Mouse (Mus musculus): ENCODE measurements around the gene Dusp5. TPM values are rescaled to one million over a fixed set of nuclear protein-coding genes. Genes with fewer than 3 reads are reported as not detected.
A peak's percentile ranks its signal among the peaks of the same experiment; 100 is the strongest.
"Not testable (repeated sequence)": the region's sequence is repeated elsewhere in the genome, so short reads cannot be mapped to it uniquely, and the experiment has no call there.

The Dusp5 gene
- polyA plus RNA-seq, 1 experiment from 2014 or later, result 8.2 TPM

- no peak for ATAC-seq
- Histone ChIP-seq H3K9ac (ENCODE audit: low read depth, low read length) (no peak overlapping the region), H3K9me3 (ENCODE audit: control insufficient read depth, low read length) (no peaks in the 10 kb centered on the region), H3K4me2 (ENCODE audit: low read length) (no peak overlapping the region), H3K27ac (ENCODE audit: low read depth, low read length) (no peak overlapping the region), H3K4me1 (ENCODE audit: control insufficient read depth, insufficient read depth, low read depth, low read length) (0 out of 2 replicates have a peak, but pooled peaks cover 2% of the 10 kb centered on the region), H3K36me3 (ENCODE audit: control insufficient read depth, insufficient read depth, low read length) (no peaks in the 10 kb centered on the region), H3K27me3 (replicated peaks; ENCODE audit: control insufficient read depth, insufficient read depth, low read length) (no peaks in the 10 kb centered on the region), H3K4me3 (ENCODE audit: low read length) (no peak overlapping the region)
- 50% methylated on average over 8 of the region's 8 CpGs for WGBS
These were observed 45.2 kb downstream of the Dusp5 start for GRCm38 (mm10) chr19:53574131-53574530.

GRCm38 (mm10) chr19:53574546-53574945 lies 45.6 kb downstream of the Dusp5 start:
- no peak for ATAC-seq
- H3K27me3 ChIP-seq (replicated peaks; ENCODE audit: control insufficient read depth, insufficient read depth, low read length), result no peaks in the 10 kb centered on the region
- H3K4me3 ChIP-seq (ENCODE audit: low read length), result no peak overlapping the region
- H3K27ac ChIP-seq (ENCODE audit: low read depth, low read length), result no peak overlapping the region
- H3K9ac ChIP-seq (ENCODE audit: low read depth, low read length), result no peak overlapping the region
- no peaks in the 10 kb centered on the region for H3K36me3 ChIP-seq (ENCODE audit: control insufficient read depth, insufficient read depth, low read length)
- no peaks in the 10 kb centered on the region for H3K9me3 ChIP-seq (ENCODE audit: control insufficient read depth, low read length)
- no peak overlapping the region for H3K4me2 ChIP-seq (ENCODE audit: low read length)
- 0 out of 2 replicates have a peak, but pooled peaks cover 2% of the 10 kb centered on the region for H3K4me1 ChIP-seq (ENCODE audit: control insufficient read depth, insufficient read depth, low read depth, low read length)
- 89% methylated on average over 7 of the region's 7 CpGs for WGBS

GRCm38 (mm10) chr19:53575296-53576010 lies 46.5 kb downstream of the Dusp5 start:
- no peak overlapping the region for H3K27ac ChIP-seq (ENCODE audit: low read depth, low read length)
- no peak overlapping the region for H3K4me2 ChIP-seq (ENCODE audit: low read length)
- 79% methylated on average over 4 of the region's 4 CpGs for WGBS
- 0 out of 2 replicates have a peak, but pooled peaks cover 2% of the 10 kb centered on the region for H3K4me1 ChIP-seq (ENCODE audit: control insufficient read depth, insufficient read depth, low read depth, low read length)
- H3K36me3 ChIP-seq (ENCODE audit: control insufficient read depth, insufficient read depth, low read length), result no peaks in the 10 kb centered on the region
- no peaks in the 10 kb centered on the region for H3K27me3 ChIP-seq (replicated peaks; ENCODE audit: control insufficient read depth, insufficient read depth, low read length)
- H3K9ac ChIP-seq (ENCODE audit: low read depth, low read length), result no peak overlapping the region
- H3K9me3 ChIP-seq (ENCODE audit: control insufficient read depth, low read length), result no peaks in the 10 kb centered on the region
- no peak overlapping the region for H3K4me3 ChIP-seq (ENCODE audit: low read length)
- no peak for ATAC-seq

GRCm38 (mm10) chr19:53576061-53576460 lies 47.2 kb downstream of the Dusp5 start:
- no peak overlapping the region for H3K4me2 ChIP-seq (ENCODE audit: low read length)
- no peak overlapping the region for H3K27ac ChIP-seq (ENCODE audit: low read depth, low read length)
- H3K4me3 ChIP-seq (ENCODE audit: low read length), result no peak overlapping the region
- no peaks in the 10 kb centered on the region for H3K27me3 ChIP-seq (replicated peaks; ENCODE audit: control insufficient read depth, insufficient read depth, low read length)
- no peak overlapping the region for H3K9ac ChIP-seq (ENCODE audit: low read depth, low read length)
- no peak for ATAC-seq
- 89% methylated on average over 7 of the region's 7 CpGs for WGBS
- H3K36me3 ChIP-seq (ENCODE audit: control insufficient read depth, insufficient read depth, low read length), result no peaks in the 10 kb centered on the region
- H3K9me3 ChIP-seq (ENCODE audit: control insufficient read depth, low read length), result no peaks in the 10 kb centered on the region
- H3K4me1 ChIP-seq (ENCODE audit: control insufficient read depth, insufficient read depth, low read depth, low read length), result 0 out of 2 replicates have a peak, but pooled peaks cover 2% of the 10 kb centered on the region

- Histone ChIP-seq H3K9me3 (ENCODE audit: control insufficient read depth, low read length) (no peaks in the 10 kb centered on the region), H3K36me3 (ENCODE audit: control insufficient read depth, insufficient read depth, low read length) (no peaks in the 10 kb centered on the region), H3K9ac (ENCODE audit: low read depth, low read length) (no peak overlapping the region), H3K4me1 (ENCODE audit: control insufficient read depth, insufficient read depth, low read depth, low read length) (0 out of 2 replicates have a peak, but pooled peaks cover 2% of the 10 kb centered on the region), H3K27me3 (replicated peaks; ENCODE audit: control insufficient read depth, insufficient read depth, low read length) (no peaks in the 10 kb centered on the region), H3K4me3 (ENCODE audit: low read length) (no peak overlapping the region), H3K4me2 (ENCODE audit: low read length) (no peak overlapping the region), H3K27ac (ENCODE audit: low read depth, low read length) (no peak overlapping the region)
- ATAC-seq, result no peak
- WGBS, result 53% methylated on average over 11 of the region's 11 CpGs
These were observed 48.3 kb downstream of the Dusp5 start for GRCm38 (mm10) chr19:53577025-53577800.

GRCm38 (mm10) chr19:53578597-53579252 lies 49.8 kb downstream of the Dusp5 start:
- H3K9me3 ChIP-seq (ENCODE audit: control insufficient read depth, low read length), result no peaks in the 10 kb centered on the region
- no peaks in the 10 kb centered on the region for H3K27me3 ChIP-seq (replicated peaks; ENCODE audit: control insufficient read depth, insufficient read depth, low read length)
- no peaks in the 10 kb centered on the region for H3K36me3 ChIP-seq (ENCODE audit: control insufficient read depth, insufficient read depth, low read length)
- no peak overlapping the region for H3K9ac ChIP-seq (ENCODE audit: low read depth, low read length)
- no peak overlapping the region for H3K4me3 ChIP-seq (ENCODE audit: low read length)
- H3K4me2 ChIP-seq (ENCODE audit: low read length), result peak overlapping the region; percentile 33; the same call in 1 of the 2 replicates
- ATAC-seq, result peak; percentile 70
- WGBS, result 13% methylated on average over 8 of the region's 8 CpGs
- H3K4me1 ChIP-seq (ENCODE audit: control insufficient read depth, insufficient read depth, low read depth, low read length), result 0 out of 2 replicates have a peak, but pooled peaks cover 2% of the 10 kb centered on the region
- no peak overlapping the region for H3K27ac ChIP-seq (ENCODE audit: low read depth, low read length)

GRCm38 (mm10) chr19:53580271-53580670 lies 51.4 kb downstream of the Dusp5 start:
- ATAC-seq; H3K4me3 ChIP-seq (ENCODE audit: low read length); H3K4me2 ChIP-seq (ENCODE audit: low read length); H3K4me1 ChIP-seq (ENCODE audit: control insufficient read depth, insufficient read depth, low read depth, low read length); H3K9ac ChIP-seq (ENCODE audit: low read depth, low read length); H3K27me3 ChIP-seq (replicated peaks; ENCODE audit: control insufficient read depth, insufficient read depth, low read length); H3K27ac ChIP-seq (ENCODE audit: low read depth, low read length); H3K36me3 ChIP-seq (ENCODE audit: control insufficient read depth, insufficient read depth, low read length): not testable (repeated sequence)
- H3K9me3 ChIP-seq (ENCODE audit: control insufficient read depth, low read length), result peaks cover 13% of the 10 kb centered on the region
- WGBS, result 92% methylated on average over 8 of the region's 8 CpGs

GRCm38 (mm10) chr19:53587686-53588085 lies 58.8 kb downstream of the Dusp5 start:
- not testable (repeated sequence) for H3K36me3 ChIP-seq (ENCODE audit: control insufficient read depth, insufficient read depth, low read length); H3K4me2 ChIP-seq (ENCODE audit: low read length); H3K9ac ChIP-seq (ENCODE audit: low read depth, low read length); H3K27me3 ChIP-seq (replicated peaks; ENCODE audit: control insufficient read depth, insufficient read depth, low read length); H3K4me1 ChIP-seq (ENCODE audit: control insufficient read depth, insufficient read depth, low read depth, low read length); H3K4me3 ChIP-seq (ENCODE audit: low read length); ATAC-seq; H3K27ac ChIP-seq (ENCODE audit: low read depth, low read length)
- H3K9me3 ChIP-seq (ENCODE audit: control insufficient read depth, low read length), result peaks cover 20% of the 10 kb centered on the region
- 91% methylated on average over 3 of the region's 3 CpGs for WGBS

GRCm38 (mm10) chr19:53588968-53589367 lies 60.1 kb downstream of the Dusp5 start, which contains the start of gene Nutf2-ps1:
TSS of gene Nutf2-ps1 (minus strand) at chr19:53589068.
- H3K4me3 ChIP-seq (ENCODE audit: low read length); H3K36me3 ChIP-seq (ENCODE audit: control insufficient read depth, insufficient read depth, low read length); H3K27me3 ChIP-seq (replicated peaks; ENCODE audit: control insufficient read depth, insufficient read depth, low read length); H3K4me1 ChIP-seq (ENCODE audit: control insufficient read depth, insufficient read depth, low read depth, low read length); H3K27ac ChIP-seq (ENCODE audit: low read depth, low read length); H3K4me2 ChIP-seq (ENCODE audit: low read length); H3K9ac ChIP-seq (ENCODE audit: low read depth, low read length); ATAC-seq: not testable (repeated sequence)
- WGBS, result 94% methylated on average over 7 of the region's 7 CpGs
- peaks cover 18% of the 10 kb centered on the region for H3K9me3 ChIP-seq (ENCODE audit: control insufficient read depth, low read length)

All from hindbrain, embryonic 16.5 days (tissue).